Mouse (Mus musculus) spleen, postnatal 14 days (tissue): ENCODE data around the gene Npw.

Source experiments
- DNase-seq, 2 experiments: peaks; one replicate each; pipeline ENCODE4 v3.0.0; 2021 to 2022; ENCODE audit warnings: low spot score in 2 of 2

Npw gene

GRCm38 (mm10) chr17:24640581-24640980 lies 17.7 kb downstream of the Npw start:
- DNase-seq = no peak

- no peak for DNase-seq
Measured at GRCm38 (mm10) chr17:24640119-24640518, 18.1 kb downstream of the Npw start.

GRCm38 (mm10) chr17:24639571-24639988 lies 18.7 kb downstream of the Npw start:
- no peak for DNase-seq

GRCm38 (mm10) chr17:24638840-24639239 lies 19.4 kb downstream of the Npw start:
- no peak for DNase-seq

- no peak for DNase-seq
Measured at GRCm38 (mm10) chr17:24638214-24638613, 20.0 kb downstream of the Npw start.

- DNase-seq = no peak
Measured at GRCm38 (mm10) chr17:24636781-24637481, 21.3 kb downstream of the Npw start.

GRCm38 (mm10) chr17:24635694-24636093 lies 22.6 kb downstream of the Npw start:
- DNase-seq = no peak

GRCm38 (mm10) chr17:24635024-24635423 lies 23.2 kb downstream of the Npw start:
- no peak for DNase-seq

- DNase-seq = no peak
Measured at GRCm38 (mm10) chr17:24633831-24634230, 24.4 kb downstream of the Npw start.

GRCm38 (mm10) chr17:24632813-24633449 lies 25.3 kb downstream of the Npw start:
- DNase-seq = peak in 1 of 2 experiments; percentile 28

- DNase-seq = peak; percentile 46 to 70
Measured at GRCm38 (mm10) chr17:24632167-24632812, 26.0 kb downstream of the Npw start, which contains the start of the genes Tsc2 and Nthl1. Tsc2 (minus strand) TSS chr17:24632630. Nthl1 (plus strand) TSS chr17:24632680.

GRCm38 (mm10) chr17:24630072-24630471 lies 28.2 kb downstream of the Npw start:
- DNase-seq = no peak

- DNase-seq = peak; percentile 62 to 76
Measured at GRCm38 (mm10) chr17:24628646-24629045, 29.6 kb downstream of the Npw start.

- no peak for DNase-seq
Measured at GRCm38 (mm10) chr17:24625472-24625871, 32.8 kb downstream of the Npw start.

- peak in 1 of 2 experiments; percentile 18 for DNase-seq
Measured at GRCm38 (mm10) chr17:24617561-24618194, 40.6 kb downstream of the Npw start.

- DNase-seq = no peak
Measured at GRCm38 (mm10) chr17:24610711-24611110, 47.5 kb downstream of the Npw start.

- DNase-seq = peak in 1 of 2 experiments; percentile 15
Measured at GRCm38 (mm10) chr17:24608874-24609273, 49.4 kb downstream of the Npw start.

GRCm38 (mm10) chr17:24608370-24608769 lies 49.9 kb downstream of the Npw start:
- DNase-seq = no peak
